Mouse (Mus musculus) brain, embryonic 14.5 days (tissue): ENCODE data around the gene Mta3. TPM values are rescaled to one million over a fixed set of nuclear protein-coding genes. Genes with fewer than 3 reads are reported as not detected.

ENCODE experiments used
- DNase-seq: peaks from one replicate; pipeline ENCODE4 v3.0.0-alpha.2; 2011; ENCODE audit warnings: low read depth
- CTCF ChIP-seq: fragments of 200-500 bp; IDR thresholded peaks from 2 replicates; pipeline ENCODE4 v1.5.1; 2012; ENCODE audit warnings: inconsistent platforms, mild to moderate bottlenecking, moderate library complexity, borderline replicate concordance; ENCODE audit not compliant: insufficient read depth, insufficient read length; ENCODE audit errors: extremely low read depth
- POLR2A ChIP-seq: fragments of 200-500 bp; IDR thresholded peaks from 2 replicates; pipeline ENCODE4 v1.6.1; 2012; ENCODE audit warnings: mild to moderate bottlenecking, inconsistent platforms, borderline replicate concordance; ENCODE audit not compliant: poor library complexity, insufficient read depth, insufficient read length, severe bottlenecking; ENCODE audit errors: extremely low read depth
- polyA plus RNA-seq: library from polyadenylated mRNA; depleted of rRNA; stranded (reverse); fragments of >200 nt; gene quantifications from 2 replicates; pipeline ENCODE4 v1.2.3, GENCODE M21; 2012

Mta3 gene
- polyA plus RNA-seq, 1 experiment, result 38.0 TPM

DNA sequence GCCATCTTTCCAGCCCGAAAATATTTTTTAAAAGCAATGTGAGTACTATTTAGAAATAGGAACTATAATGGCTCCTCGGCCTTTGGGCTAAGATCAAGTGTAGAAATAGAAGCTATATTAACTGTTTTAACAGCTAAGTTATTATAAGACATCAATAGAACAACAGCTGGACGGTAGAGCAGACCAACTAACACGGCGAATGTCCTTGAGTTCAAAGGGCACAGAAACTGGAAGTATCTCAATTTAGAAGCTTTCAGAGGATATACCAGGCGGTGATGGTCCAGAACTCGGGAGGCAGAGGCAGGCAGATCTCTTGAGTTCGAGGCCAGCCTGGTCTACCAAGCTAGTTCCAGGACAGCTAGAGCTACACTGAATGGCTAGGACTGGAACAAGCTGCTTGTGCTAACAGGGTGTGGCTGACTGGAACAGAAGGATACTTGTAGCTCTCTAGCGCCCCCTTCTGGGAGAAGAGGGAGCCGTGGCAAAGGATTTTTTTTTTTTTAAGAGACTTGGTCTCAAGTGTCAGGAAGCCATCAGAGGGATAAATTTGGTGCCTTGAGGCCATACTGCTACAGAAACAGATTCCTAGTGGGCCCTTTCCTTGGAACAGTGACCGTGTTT, 101.9 kb downstream of the Mta3 start:
- TF ChIP-seq CTCF, result peak; percentile 64; the same call in 1 of the 2 replicates
- TF ChIP-seq POLR2A, result no peak
- peak; percentile 76 for DNase-seq

DNA sequence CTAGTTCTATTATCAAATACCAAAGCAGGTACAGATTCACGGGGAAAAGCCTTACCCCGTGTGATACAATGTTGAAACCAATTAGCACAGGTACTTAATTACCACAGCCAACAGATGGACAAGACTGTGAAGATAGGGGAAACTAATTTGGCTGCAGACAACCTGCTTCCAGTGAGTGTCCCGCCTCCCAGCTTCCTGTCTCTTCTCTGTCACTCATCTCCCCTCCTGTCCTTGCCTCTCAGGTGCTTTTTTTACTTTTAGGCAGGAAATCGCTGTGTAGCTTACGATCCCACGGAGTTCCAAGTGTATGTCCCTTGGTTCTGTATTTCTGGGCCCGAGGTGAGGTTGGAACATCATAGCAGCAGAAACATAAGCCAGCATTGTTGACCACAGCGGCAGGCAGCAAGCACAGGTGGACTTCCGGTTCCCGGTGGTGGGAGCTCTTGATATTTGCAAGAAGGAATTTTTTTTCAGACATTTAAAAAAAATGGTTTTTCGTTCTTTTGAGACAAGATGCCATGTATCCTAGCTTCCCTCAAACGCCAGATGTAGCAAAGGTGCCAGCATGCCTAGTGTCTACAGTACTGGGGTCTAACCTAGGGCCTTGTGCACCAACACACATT, 102.6 kb downstream of the Mta3 start:
- no peak for DNase-seq
- TF ChIP-seq POLR2A, result no peak
- no peak for TF ChIP-seq CTCF

DNA sequence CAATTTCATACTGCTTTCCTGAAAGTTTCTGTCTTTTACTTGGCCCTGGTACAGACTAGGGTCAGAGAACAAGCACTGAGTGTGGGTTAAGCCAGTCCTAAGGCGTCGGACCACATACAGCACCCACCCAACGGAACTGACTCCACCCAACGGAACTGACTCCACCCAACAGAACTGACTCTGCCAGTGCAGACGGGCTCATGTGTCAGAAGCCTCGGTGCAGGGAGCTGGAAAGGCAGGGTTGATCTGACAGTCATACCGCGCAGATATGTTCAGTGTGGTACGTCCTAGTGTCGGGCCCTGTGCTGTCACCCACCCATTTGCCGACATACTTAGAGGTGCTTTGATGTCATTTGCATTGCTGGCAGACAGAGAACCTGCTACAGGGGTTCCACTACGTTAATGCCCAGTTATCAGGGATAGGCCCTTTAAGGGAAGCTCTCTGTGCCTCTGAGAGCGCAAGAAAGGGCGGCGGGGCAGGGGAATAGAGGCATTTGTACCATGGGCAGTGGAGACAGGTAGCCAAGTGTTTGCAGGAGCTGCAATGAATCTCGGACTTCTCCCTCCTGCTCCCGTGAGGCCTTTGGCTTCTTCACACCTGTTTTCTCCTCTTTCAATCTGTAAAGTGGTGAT, 103.3 kb downstream of the Mta3 start:
- TF ChIP-seq CTCF (no peak), POLR2A (no peak)
- no peak for DNase-seq

DNA sequence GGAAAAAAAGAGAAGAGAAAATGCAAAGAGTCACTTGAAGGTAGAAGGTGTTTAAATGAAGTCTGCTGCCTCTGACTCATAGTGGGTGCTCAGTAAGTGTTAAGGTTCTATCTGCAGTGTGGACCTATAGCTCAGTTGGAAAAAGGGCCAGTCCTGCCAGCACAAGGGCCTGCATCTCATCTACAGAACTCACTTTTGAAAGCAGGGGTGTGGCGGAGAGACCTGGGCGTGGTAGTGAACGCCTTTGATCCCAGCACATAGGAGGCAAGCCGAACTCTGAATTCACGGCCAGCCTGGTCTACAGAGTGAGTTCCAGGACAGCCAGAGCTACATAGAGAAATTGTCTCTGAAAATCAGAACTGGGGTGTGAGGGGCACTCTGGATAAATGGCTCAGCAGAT, 104.3 kb downstream of the Mta3 start:
- TF ChIP-seq CTCF (no peak), POLR2A (no peak)
- DNase-seq, result no peak

DNA sequence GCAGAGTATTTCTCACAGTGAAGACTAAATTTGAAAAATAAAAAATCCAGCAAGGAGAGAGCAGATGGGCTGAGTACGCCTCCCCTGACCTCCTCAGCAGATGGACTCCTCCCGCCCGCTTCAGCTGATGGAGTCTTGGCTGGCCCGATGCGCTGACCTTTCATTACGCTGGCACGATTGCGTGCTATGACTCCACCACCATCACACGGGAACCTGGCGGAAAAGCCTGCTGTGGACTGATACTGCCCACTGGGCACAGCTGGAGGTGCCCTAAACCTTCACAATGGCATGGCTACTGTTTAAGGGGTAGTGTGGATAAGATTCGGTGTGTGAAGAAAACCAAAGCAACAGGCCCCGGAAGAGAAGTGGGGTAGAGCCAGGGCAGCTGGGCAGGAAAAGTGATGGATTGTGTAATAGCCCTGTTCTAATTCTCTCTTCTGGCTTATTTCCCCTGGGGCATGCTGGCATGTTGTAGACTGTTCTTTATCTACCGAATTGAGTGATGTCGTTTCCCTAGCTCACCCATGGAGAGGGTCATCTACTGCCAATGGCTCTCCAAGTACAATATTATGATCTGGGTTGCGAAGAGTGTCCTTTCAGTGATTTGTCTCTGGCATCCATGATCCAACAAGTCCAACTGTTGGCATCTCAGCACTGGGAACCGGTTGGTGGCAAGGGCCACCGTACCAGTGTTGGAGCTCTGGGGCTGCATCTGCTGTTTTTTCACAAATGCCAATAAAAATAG, 106.4 kb downstream of the Mta3 start:
- DNase-seq, result no peak
- no peak for TF ChIP-seq CTCF
- no peak for TF ChIP-seq POLR2A

DNA sequence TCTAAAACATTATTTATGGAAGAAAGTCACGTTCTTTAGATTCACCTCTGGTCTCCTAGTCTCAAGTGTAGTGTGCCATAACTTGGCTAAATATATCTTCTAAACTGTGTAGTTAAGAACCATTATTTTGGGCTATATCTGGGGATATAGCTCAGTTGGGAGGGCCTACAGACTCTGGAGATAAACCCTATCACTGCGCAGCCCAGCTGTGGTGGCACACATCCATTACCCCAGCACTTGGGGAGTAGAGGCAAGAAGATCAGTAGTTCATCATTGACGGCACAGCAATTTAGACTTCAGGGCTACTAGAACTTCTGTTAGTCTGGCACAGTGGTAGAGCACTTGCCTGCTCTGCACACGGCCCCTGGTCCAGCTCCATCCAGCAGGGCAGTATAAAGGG, 107.1 kb downstream of the Mta3 start:
- TF ChIP-seq CTCF (no peak), POLR2A (no peak)
- no peak for DNase-seq

DNA sequence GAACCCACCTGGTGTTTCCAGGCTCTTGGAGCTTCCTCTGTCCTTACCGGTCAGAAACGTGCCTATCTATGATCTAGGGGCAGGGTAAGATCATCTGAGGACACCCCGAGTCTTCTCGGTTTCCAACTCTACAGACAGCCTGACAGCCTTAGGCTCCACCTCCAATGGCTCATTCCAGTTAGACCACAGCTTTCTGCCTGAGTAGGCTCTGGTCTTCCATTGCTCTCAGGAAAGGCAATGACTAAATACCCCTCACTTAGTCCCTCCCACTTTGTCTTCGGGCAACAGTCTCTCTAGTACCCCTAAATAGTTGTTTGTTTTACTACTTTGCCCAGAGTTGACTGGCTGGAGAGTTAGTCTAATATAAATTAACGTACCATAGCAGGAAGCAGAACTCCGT, 111.0 kb downstream of the Mta3 start:
- TF ChIP-seq POLR2A (no peak), CTCF (no peak)
- no peak for DNase-seq

DNA sequence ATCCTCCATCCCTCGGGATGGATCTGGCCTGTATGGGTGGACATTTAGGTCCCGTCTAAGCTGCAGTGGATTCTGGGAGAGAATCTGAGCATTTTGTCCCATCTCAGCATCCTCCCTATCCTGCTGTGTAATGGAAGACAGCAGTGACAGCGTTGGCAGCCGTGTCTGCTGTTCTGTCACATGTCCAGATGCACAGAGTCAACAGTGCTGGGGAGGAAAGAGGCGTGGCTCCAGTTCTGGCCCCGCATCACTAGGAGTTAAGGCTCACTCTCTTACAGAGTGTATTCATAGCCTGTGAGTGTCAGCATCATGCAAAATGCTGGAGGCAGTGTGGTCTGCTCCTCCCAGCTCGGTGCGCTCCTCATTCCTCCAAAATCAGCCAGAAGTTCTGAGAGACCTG, 113.5 kb downstream of the Mta3 start:
- no peak for DNase-seq
- no peak for TF ChIP-seq CTCF
- no peak for TF ChIP-seq POLR2A

DNA sequence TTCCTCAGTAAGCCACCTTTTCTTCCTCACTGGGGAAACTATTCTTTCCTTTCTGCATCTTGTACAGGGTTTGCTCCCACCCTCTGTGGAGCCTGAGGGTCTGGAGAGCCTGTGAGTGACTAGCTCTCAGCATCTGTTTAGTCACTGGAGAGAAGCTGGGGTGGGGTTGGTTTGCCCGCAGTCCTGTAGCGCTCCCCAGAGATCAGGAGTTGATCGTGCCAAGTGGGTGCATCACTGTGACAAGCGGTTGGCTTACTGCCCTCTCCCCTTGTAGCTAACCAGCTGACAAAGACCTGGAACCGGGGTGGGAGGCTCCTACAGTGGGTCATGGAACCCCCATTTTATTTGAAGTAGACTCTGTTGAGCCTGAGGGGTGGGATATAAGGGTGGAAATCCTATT, 114.7 kb downstream of the Mta3 start:
- TF ChIP-seq POLR2A, result no peak
- TF ChIP-seq CTCF, result no peak
- DNase-seq, result peak; percentile 62

DNA sequence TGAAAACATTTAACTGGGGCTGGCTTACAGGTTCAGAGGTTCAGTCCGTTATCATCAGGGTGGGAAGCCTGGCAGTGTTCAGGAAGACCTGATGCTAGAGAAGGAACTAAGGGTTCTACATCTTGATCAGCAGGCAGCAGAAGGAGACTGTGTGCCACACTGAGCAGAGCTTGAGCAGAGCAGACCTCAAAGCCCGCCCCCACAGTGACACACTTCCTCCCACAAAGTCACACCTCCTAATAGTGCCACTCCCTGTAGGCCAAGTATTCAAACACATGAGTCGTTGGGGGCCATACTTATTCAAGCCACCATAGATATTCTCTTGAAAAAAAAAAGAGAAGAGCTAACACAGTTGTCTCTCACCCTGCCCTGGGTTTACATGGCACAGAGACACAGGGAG, 115.9 kb downstream of the Mta3 start:
- no peak for DNase-seq
- TF ChIP-seq CTCF (no peak), POLR2A (no peak)

DNA sequence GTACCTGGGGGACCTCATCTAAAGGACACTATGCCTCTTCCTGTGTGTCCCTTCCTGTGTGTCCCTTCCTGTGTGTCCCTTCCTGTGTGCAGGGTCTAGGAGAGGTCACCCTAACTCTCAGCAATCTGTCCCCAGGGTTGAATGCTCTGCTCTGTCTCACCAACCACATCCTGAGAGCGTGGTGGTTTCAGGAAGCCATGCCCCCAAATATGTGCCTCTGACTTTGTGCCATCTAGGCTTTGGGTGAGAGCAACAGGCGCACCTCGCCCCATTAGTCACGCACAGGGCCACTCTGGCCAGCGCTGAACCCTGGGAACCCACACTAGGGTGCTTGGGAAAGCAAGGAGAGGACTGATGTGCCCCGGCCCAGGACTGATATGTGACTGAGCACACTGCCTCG, 117.9 kb downstream of the Mta3 start:
- TF ChIP-seq CTCF (no peak), POLR2A (no peak)
- no peak for DNase-seq
